Comparison of ENCODE assay signal across 9 mouse cellular contexts in genomic region chr5:121359229-121359628, GRCm38 (mm10).
"Had no signal": no experiment of that assay in that cellular context is flagged by ENCODE, and none has a peak within 500 bp of the region (broad histone marks: within the 10 kb centered on the region; RNA-seq: fewer than 3 reads in every experiment).

No protein-coding gene starts in this region.

- H3K4me1 ChIP-seq: liver, embryonic 12.5 days; midbrain, embryonic 12.5 days had no signal

- H3K27me3 ChIP-seq: liver, embryonic 12.5 days; midbrain, embryonic 12.5 days had no signal

- DNase-seq: right cerebral cortex, postnatal 14 days; thymus, adult 18-20 months; thymus, postnatal 14 days had no signal

- H3K9ac ChIP-seq: hindbrain, embryonic 14.5 days; liver, embryonic 12.5 days; midbrain, embryonic 12.5 days had no signal

- H3K4me2 ChIP-seq: hindbrain, embryonic 14.5 days; liver, embryonic 12.5 days; midbrain, embryonic 12.5 days had no signal

- H3K27ac ChIP-seq: hindbrain, embryonic 14.5 days; layer of hippocampus, adult 2 months; limb, embryonic 10.5 days; liver, embryonic 12.5 days; midbrain, embryonic 12.5 days had no signal

- H3K9me3 ChIP-seq: limb, embryonic 10.5 days; liver, embryonic 12.5 days; midbrain, embryonic 12.5 days had no signal

- H3K4me3 ChIP-seq: layer of hippocampus, adult 2 months; limb, embryonic 10.5 days; liver, embryonic 12.5 days; midbrain, embryonic 12.5 days had no signal

- ATAC-seq: liver, embryonic 12.5 days; midbrain, embryonic 16.5 days had no signal
